Comparison of ENCODE assay signal across 8 mouse cellular contexts in genomic region chr6:87887594-87888233, GRCm38 (mm10). TPM values are rescaled to one million over a fixed set of nuclear protein-coding genes. Genes with fewer than 3 reads are reported as not detected.
DNase-seq lines count a peak whose midpoint lies in the region; ATAC-seq lines count a peak whose summit lies in the region.

Gene Copg1 (plus strand): TSS chr6:87887814.

- H3K9me3 ChIP-seq in forebrain, embryonic 14.5 days (replicated peaks; ENCODE audit: control insufficient read depth, low read length) = no peaks in the 10 kb centered on the region
- H3K9me3 ChIP-seq in neural tube, embryonic 15.5 days (replicated peaks) = no peaks in the 10 kb centered on the region

- H3K4me3 ChIP-seq in forebrain, embryonic 14.5 days (ENCODE audit: low read depth, low read length) = peak within 1 kb of the TSS; percentile 77
- H3K4me3 ChIP-seq in neural tube, embryonic 15.5 days (replicated peaks) = peak within 1 kb of the TSS; percentile 83

- intact Hi-C loops in heart, postnatal 14 days (cut with DNase I) = loop anchor here (1.0 to 2.0 kb wide), 2 partner anchors 37 to 111 kb away; partner anchors contain the start of gene Cnbp

- H3K27ac ChIP-seq in forebrain, embryonic 14.5 days (ENCODE audit: low read depth, low read length) = peak within 1 kb of the TSS; percentile 63; the same call in 1 of the 2 replicates
- H3K27ac ChIP-seq in neural tube, embryonic 15.5 days (replicated peaks) = peak within 1 kb of the TSS; percentile 84

- peaks cover 8% of the 10 kb centered on the region for H3K4me1 ChIP-seq in forebrain, embryonic 14.5 days (ENCODE audit: control insufficient read depth, insufficient read depth, low read length)
- peaks cover 16% of the 10 kb centered on the region for H3K4me1 ChIP-seq in neural tube, embryonic 15.5 days

- H3K4me2 ChIP-seq in forebrain, embryonic 14.5 days (ENCODE audit: low read length) = peak within 1 kb of the TSS; percentile 93
- peak within 1 kb of the TSS; percentile 72 for H3K4me2 ChIP-seq in neural tube, embryonic 15.5 days

- under 1% methylated on average over 31 of the region's 31 CpGs for WGBS in forebrain, embryonic 14.5 days
- under 1% methylated on average over 31 of the region's 31 CpGs for WGBS in neural tube, embryonic 15.5 days

- H3K27me3 ChIP-seq in forebrain, embryonic 14.5 days (replicated peaks; ENCODE audit: control insufficient read depth, insufficient read depth, low read length) = no peaks in the 10 kb centered on the region
- no peaks in the 10 kb centered on the region for H3K27me3 ChIP-seq in neural tube, embryonic 15.5 days (replicated peaks)

- peaks cover 37% of the 10 kb centered on the region for H3K36me3 ChIP-seq in forebrain, embryonic 14.5 days (ENCODE audit: control insufficient read depth, insufficient read depth, low read length)
- peaks cover 31% of the 10 kb centered on the region for H3K36me3 ChIP-seq in neural tube, embryonic 15.5 days

- peak; percentile 99 for DNase-seq in ES-CJ7 (ENCODE audit: low read depth, low spot score)
- peak; percentile 100 for DNase-seq in cerebellum, adult 11 months
- DNase-seq in forebrain, embryonic 14.5 days (ENCODE audit: low spot score) = peak; percentile 99
- DNase-seq in heart, postnatal 14 days = peak; percentile 100
- DNase-seq in layer of hippocampus, adult 11-12 months (ENCODE audit: low spot score) = peak; percentile 100
- DNase-seq in lung, adult 18-20 months = peak; percentile 99
- DNase-seq in testis, postnatal 14 days (ENCODE audit: low spot score) = peak; percentile 99

- peak; percentile 96 for ATAC-seq in forebrain, embryonic 14.5 days
- ATAC-seq in neural tube, embryonic 15.5 days (ENCODE audit: low FRiP score) = peak; percentile 95

- H3K9ac ChIP-seq in forebrain, embryonic 14.5 days (ENCODE audit: low read length) = peak within 1 kb of the TSS; percentile 91
- H3K9ac ChIP-seq in neural tube, embryonic 15.5 days (replicated peaks) = peak within 1 kb of the TSS; percentile 95

RNA-seq across cellular contexts. Expression of gene Copg1, which starts in this region (rescaled TPM):
- 148 and 158 TPM in 2 replicates for polyA plus RNA-seq in forebrain, embryonic 14.5 days (2014; fragmentation: Nextera tagmentation; extraction: Ambion mirVana)
- 10 to 100 TPM; 50.4 to 55.7 TPM for total RNA-seq in heart, postnatal 14 days (2021)
- polyA plus RNA-seq in neural tube, embryonic 15.5 days (2015; fragmentation: Nextera tagmentation; extraction: Ambion mirVana) = 204 and 207 TPM in 2 replicates

Comparison
In these comparisons a context has a peak if more than half of its experiments do, and no peak if none do; other contexts are left out.
1. Peak in every context shown above with its lines: DNase-seq, ATAC-seq, H3K4me3 ChIP-seq and H3K27ac ChIP-seq.